ENCODE assay signal across 13 mouse cellular contexts in the genomic region with DNA sequence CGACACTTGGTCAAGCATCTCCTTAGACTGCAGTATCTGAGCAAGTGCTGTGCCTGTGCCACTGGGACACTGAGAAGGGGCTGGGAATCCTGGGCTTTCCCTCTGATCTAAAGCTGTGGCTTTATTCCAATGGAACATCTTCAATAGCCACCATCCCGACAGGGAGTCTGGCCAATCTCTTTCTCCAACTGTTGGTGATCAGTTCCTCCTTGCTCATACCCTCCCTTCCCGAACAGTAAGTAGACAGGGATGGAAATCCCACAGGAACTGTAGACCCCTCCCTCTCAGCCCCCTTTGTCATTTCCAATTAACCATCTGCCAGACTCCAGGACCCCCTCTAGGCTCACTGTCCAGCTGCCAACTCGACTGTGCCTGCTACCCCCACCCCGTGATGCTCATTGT. TPM values are rescaled to one million over a fixed set of nuclear protein-coding genes. Genes with fewer than 3 reads are reported as not detected.
DNase-seq lines count a peak whose midpoint lies in the region; ATAC-seq lines count a peak whose summit lies in the region.
"Had no signal": no experiment of that assay in that cellular context is flagged by ENCODE, and none has a peak within 500 bp of the region (broad histone marks: within the 10 kb centered on the region; RNA-seq: fewer than 3 reads in every experiment).

No protein-coding gene starts in this region.

- H3K9ac ChIP-seq in embryonic facial prominence, embryonic 11.5 days (replicated peaks; ENCODE audit: low read length) = no peak overlapping the region
- no peak overlapping the region for H3K9ac ChIP-seq in hindbrain, embryonic 13.5 days
- H3K9ac ChIP-seq in midbrain, embryonic 16.5 days (ENCODE audit: low read depth, low read length) = no peak overlapping the region
- H3K9ac ChIP-seq: limb, embryonic 15.5 days; lung, embryonic 14.5 days had no signal

- no peaks in the 10 kb centered on the region; the same call in none of the 2 replicates for H3K4me1 ChIP-seq in embryonic facial prominence, embryonic 11.5 days (ENCODE audit: control insufficient read depth, insufficient read depth, low read length)
- H3K4me1 ChIP-seq in hindbrain, embryonic 13.5 days (replicated peaks) = peaks cover 86% of the 10 kb centered on the region
- peaks cover 49% of the 10 kb centered on the region for H3K4me1 ChIP-seq in midbrain, embryonic 16.5 days (ENCODE audit: control insufficient read depth, insufficient read depth, low read length)

- no peaks in the 10 kb centered on the region for H3K36me3 ChIP-seq in embryonic facial prominence, embryonic 11.5 days (replicated peaks; ENCODE audit: control insufficient read depth, insufficient read depth, low read depth, low read length)
- no peaks in the 10 kb centered on the region for H3K36me3 ChIP-seq in hindbrain, embryonic 13.5 days
- H3K36me3 ChIP-seq in midbrain, embryonic 16.5 days (ENCODE audit: control insufficient read depth, insufficient read depth, low read length) = no peaks in the 10 kb centered on the region
- H3K36me3 ChIP-seq: limb, embryonic 15.5 days had no signal

- no peaks in the 10 kb centered on the region for H3K27me3 ChIP-seq in embryonic facial prominence, embryonic 11.5 days (ENCODE audit: control insufficient read depth, insufficient read depth, low read length)
- no peaks in the 10 kb centered on the region for H3K27me3 ChIP-seq in hindbrain, embryonic 13.5 days
- H3K27me3 ChIP-seq in midbrain, embryonic 16.5 days (ENCODE audit: control insufficient read depth, insufficient read depth, low read depth, low read length) = no peaks in the 10 kb centered on the region
- H3K27me3 ChIP-seq: limb, embryonic 15.5 days had no signal

- ATAC-seq in embryonic facial prominence, embryonic 11.5 days (replicated peaks; ENCODE audit: insufficient number of reproducible peaks, low FRiP score, low TSS enrichment, low read depth) = peak; percentile 59
- ATAC-seq in hindbrain, embryonic 13.5 days (ENCODE audit: low FRiP score) = peak; percentile 73; the same call in 1 of the 2 replicates
- ATAC-seq in midbrain, embryonic 16.5 days = peak; percentile 46; the same call in 1 of the 2 replicates

- no peaks in the 10 kb centered on the region for H3K9me3 ChIP-seq in embryonic facial prominence, embryonic 11.5 days (replicated peaks; ENCODE audit: control insufficient read depth, low read length)
- no peaks in the 10 kb centered on the region for H3K9me3 ChIP-seq in hindbrain, embryonic 13.5 days
- no peaks in the 10 kb centered on the region for H3K9me3 ChIP-seq in midbrain, embryonic 16.5 days (replicated peaks; ENCODE audit: control insufficient read depth, low read length, poor library complexity, severe bottlenecking)
- H3K9me3 ChIP-seq: limb, embryonic 15.5 days had no signal

- no peak overlapping the region for H3K4me3 ChIP-seq in embryonic facial prominence, embryonic 11.5 days (ENCODE audit: low read depth, low read length)
- H3K4me3 ChIP-seq in hindbrain, embryonic 13.5 days = no peak overlapping the region
- H3K4me3 ChIP-seq in midbrain, embryonic 16.5 days (ENCODE audit: low read depth, low read length) = no peak overlapping the region
- H3K4me3 ChIP-seq: limb, embryonic 15.5 days had no signal

- DNase-seq in embryo, embryonic 10.5 days (ENCODE audit: low spot score) = peak; percentile 55
- DNase-seq in embryo, embryonic 10 days (ENCODE audit: low spot score) = no peak
- DNase-seq in embryonic facial prominence, embryonic 11.5 days (ENCODE audit: low spot score) = peak; percentile 25
- DNase-seq in spleen, adult 12 weeks (ENCODE audit: low spot score) = no peak
- no peak for DNase-seq in adrenal gland, postnatal 36 days
- no peak for DNase-seq in kidney, postnatal 25 days
- DNase-seq: cerebellum, postnatal 25 days; heart, postnatal 10 days; lung, embryonic 14.5 days; thymus, adult 2 months had no signal

- H3K4me2 ChIP-seq in embryonic facial prominence, embryonic 11.5 days (ENCODE audit: low read depth, low read length) = no peak overlapping the region
- H3K4me2 ChIP-seq in hindbrain, embryonic 13.5 days = 0 out of 2 replicates have a peak overlapping the region, but pooled peaks have one; percentile 3
- no peak overlapping the region for H3K4me2 ChIP-seq in midbrain, embryonic 16.5 days (ENCODE audit: low read length)
- H3K4me2 ChIP-seq: limb, embryonic 15.5 days; lung, embryonic 14.5 days had no signal

- 24% methylated on average over 5 of the region's 5 CpGs for WGBS in embryonic facial prominence, embryonic 11.5 days
- WGBS in hindbrain, embryonic 13.5 days = 8% methylated on average over 5 of the region's 5 CpGs
- WGBS in midbrain, embryonic 16.5 days = 4% methylated on average over 5 of the region's 5 CpGs

- no peak overlapping the region for H3K27ac ChIP-seq in embryonic facial prominence, embryonic 11.5 days (replicated peaks; ENCODE audit: low read depth, low read length)
- H3K27ac ChIP-seq in hindbrain, embryonic 13.5 days = peak overlapping the region; percentile 40; the same call in 1 of the 2 replicates
- no peak overlapping the region for H3K27ac ChIP-seq in midbrain, embryonic 16.5 days (ENCODE audit: low read length)
- H3K27ac ChIP-seq: limb, embryonic 15.5 days had no signal

RNA-seq across cellular contexts. Expression of gene Kalrn, which starts 11.6 kb away (rescaled TPM):
- polyA plus RNA-seq in embryonic facial prominence, embryonic 11.5 days (2014; fragmentation: Nextera tagmentation; extraction: Ambion mirVana) = 12.0 and 13.4 TPM in 2 replicates
- 31.5 and 31.6 TPM in 2 replicates for polyA plus RNA-seq in hindbrain, embryonic 13.5 days (2015; fragmentation: Nextera tagmentation; extraction: Ambion mirVana)
- polyA plus RNA-seq in midbrain, embryonic 16.5 days (2015; fragmentation: Nextera tagmentation; extraction: Ambion mirVana) = 31.3 and 33.2 TPM in 2 replicates
- total RNA-seq in adrenal gland, postnatal 36 days (2021) = 10 to 100 TPM in 1 of 2 experiments, 1 to 10 TPM in 1; 6.1 to 17.5 TPM

Comparison
In these comparisons a context has a peak if more than half of its experiments do, and no peak if none do; other contexts are left out.
1. DNase-seq: peak in embryo, embryonic 10.5 days (single experiment) and embryonic facial prominence, embryonic 11.5 days (single experiment); none in embryo, embryonic 10 days (single experiment), spleen, adult 12 weeks (single experiment), adrenal gland, postnatal 36 days (0 of 2) and kidney, postnatal 25 days (0 of 2).
2. Peak in every context shown above with its lines, with median percentiles within 50 percentile points of each other: ATAC-seq.